Mouse (Mus musculus) layer of hippocampus, postnatal 10 days (tissue): Measurements from ENCODE around the gene Atp13a1. TPM values are rescaled to one million over a fixed set of nuclear protein-coding genes. Genes with fewer than 3 reads are reported as not detected.

Experiments
- DNase-seq, 2 experiments: peaks; one replicate each; pipeline ENCODE4 v3.0.0; 2021; ENCODE audit warnings: low spot score in 2 of 2
- total RNA-seq, 2 experiments: library from RNA; stranded (reverse); gene quantifications; 2 replicates each; pipeline ENCODE4 v1.2.3; 2021

Atp13a1 gene
- total RNA-seq, 2 experiments from 2014 or later, result 44.9 to 49.6 TPM

GRCm38 (mm10) chr8:69847167-69848065, 56.5 kb downstream of the Atp13a1 start:
- DNase-seq, result no peak

DNA sequence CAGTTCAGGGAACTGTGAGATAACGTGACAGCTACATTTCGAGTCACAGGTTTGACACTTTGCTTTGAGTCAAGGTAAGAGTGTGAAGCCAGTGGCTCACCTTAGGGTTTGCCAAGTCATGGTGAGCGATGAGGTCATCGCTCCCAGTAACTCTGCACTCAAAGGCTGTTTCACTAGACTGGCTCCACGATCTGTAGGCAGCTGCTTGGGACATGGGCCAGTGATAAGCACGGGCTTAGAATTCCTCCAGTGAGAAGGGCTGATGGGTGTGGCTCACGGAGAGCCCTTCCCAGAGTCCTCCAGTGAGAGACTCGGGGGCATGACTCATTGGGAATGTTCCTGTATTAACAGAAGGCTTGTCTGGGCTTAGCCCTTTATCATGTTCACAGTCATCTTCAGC, 58.0 kb downstream of the Atp13a1 start:
- no peak for DNase-seq

GRCm38 (mm10) chr8:69849899-69850298, 58.9 kb downstream of the Atp13a1 start:
- no peak for DNase-seq

- no peak for DNase-seq
These were observed 60.1 kb downstream of the Atp13a1 start for GRCm38 (mm10) chr8:69850926-69851506.

- no peak for DNase-seq
These were observed 62.9 kb downstream of the Atp13a1 start for GRCm38 (mm10) chr8:69853869-69854268.

Other genes starting within 250 kb of the Atp13a1 start
- 10 to 100 TPM; 17.1 to 17.6 TPM for gene Zfp868, start 165.6 kb upstream of the Atp13a1 start, total RNA-seq
- gene Zfp964, start 136.7 kb upstream of the Atp13a1 start, total RNA-seq, result 1 to 10 TPM; 3.4 to 3.7 TPM
- 10 to 100 TPM; 17.1 to 20.0 TPM for gene Zfp869, start 80.4 kb upstream of the Atp13a1 start, total RNA-seq
- gene Zfp963, start 41.2 kb upstream of the Atp13a1 start, total RNA-seq, result 1 to 10 TPM; 4.7 to 6.7 TPM
- under 1 TPM in 1 of 2 experiments, not detected in 1; 0.91 TPM for gene Gm20422, start 16.3 kb upstream of the Atp13a1 start, total RNA-seq
- gene Zfp866, start within 50 bp of the Atp13a1 start, total RNA-seq, result 10 to 100 TPM; 30.8 to 32.6 TPM
- gene Gmip, start 17.5 kb downstream of the Atp13a1 start, total RNA-seq, result 10 to 100 TPM; 27.0 to 41.3 TPM
- 1 to 10 TPM; 1.7 to 1.9 TPM for gene Lpar2, start 31.3 kb downstream of the Atp13a1 start, total RNA-seq
- gene Pbx4, start 41.3 kb downstream of the Atp13a1 start, total RNA-seq, result 10 to 100 TPM; 18.8 to 25.4 TPM
- 1 to 10 TPM; 2.5 to 2.8 TPM for gene Cilp2, start 96.5 kb downstream of the Atp13a1 start, total RNA-seq
- under 1 TPM; 0.49 to 0.62 TPM for gene Tssk6, start 111.0 kb downstream of the Atp13a1 start, total RNA-seq
- gene Ndufa13, start 111.4 kb downstream of the Atp13a1 start, total RNA-seq, result 100 to 1,000 TPM; 137 to 147 TPM
- gene Yjefn3, start 111.5 kb downstream of the Atp13a1 start, total RNA-seq, result 10 to 100 TPM; 11.8 to 14.1 TPM
- 10 to 100 TPM; 40.9 to 43.3 TPM for gene Gatad2a, start 205.2 kb downstream of the Atp13a1 start, total RNA-seq